Mouse (Mus musculus) frontal cortex, adult 2 months (tissue): ENCODE data around the gene Cx3cl1. TPM values are rescaled to one million over a fixed set of nuclear protein-coding genes. Genes with fewer than 3 reads are reported as not detected.
A peak's percentile ranks its signal among the peaks of the same experiment; 100 is the strongest.

ENCODE experiments used
- DNase-seq, 2 experiments: peaks; one replicate each; pipeline ENCODE4 v3.0.0; 2022; ENCODE audit warnings: low spot score in 1 of 2; ENCODE audit errors: extremely low spot score in 1 of 2
- polyA plus RNA-seq: library from polyadenylated mRNA; depleted of rRNA; stranded (reverse); fragments of >200 nt; gene quantifications from 2 replicates; pipeline ENCODE4 v1.2.3, GENCODE M21; 2012; rRNA removed

Gene Cx3cl1
- 470 and 510 TPM in 2 replicates for polyA plus RNA-seq

DNA sequence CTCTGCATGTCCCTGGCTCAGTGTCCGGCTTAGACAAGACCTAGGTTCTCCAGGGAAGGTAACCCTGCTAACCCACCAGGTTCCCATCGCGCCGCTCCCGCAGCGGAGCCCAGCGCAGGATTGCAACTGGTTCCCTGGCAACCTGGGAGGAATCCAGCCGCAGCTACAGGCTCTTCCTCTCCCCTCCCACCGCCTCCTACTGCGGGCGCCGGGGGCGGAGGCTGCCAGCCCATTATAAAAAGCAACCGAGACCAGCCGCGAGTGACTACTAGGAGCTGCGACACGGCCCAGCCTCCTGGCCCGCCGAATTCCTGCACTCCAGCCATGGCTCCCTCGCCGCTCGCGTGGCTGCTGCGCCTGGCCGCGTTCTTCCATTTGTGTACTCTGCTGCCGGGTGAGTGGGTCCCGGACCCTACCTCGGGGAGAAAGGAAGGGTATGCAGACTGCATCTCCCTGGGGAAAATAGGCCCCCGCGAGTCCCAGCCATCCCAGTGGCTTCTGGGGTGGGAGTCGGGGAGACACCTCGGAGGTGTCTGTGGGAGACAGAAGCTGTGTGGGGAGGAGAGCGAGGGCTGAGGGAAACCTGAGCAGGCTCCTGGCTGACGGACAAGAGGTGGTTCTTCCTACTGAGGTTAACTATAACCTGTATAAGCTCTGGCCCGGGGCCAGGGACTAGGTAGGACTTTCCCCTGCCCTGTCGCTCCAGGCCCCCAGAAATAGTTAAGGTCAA is at the start of gene Cx3cl1:
TSS of gene Cx3cl1 (plus strand) at position 69 of the 730 bp plus-strand sequence.
- peak; percentile 86 to 95 for DNase-seq

DNA sequence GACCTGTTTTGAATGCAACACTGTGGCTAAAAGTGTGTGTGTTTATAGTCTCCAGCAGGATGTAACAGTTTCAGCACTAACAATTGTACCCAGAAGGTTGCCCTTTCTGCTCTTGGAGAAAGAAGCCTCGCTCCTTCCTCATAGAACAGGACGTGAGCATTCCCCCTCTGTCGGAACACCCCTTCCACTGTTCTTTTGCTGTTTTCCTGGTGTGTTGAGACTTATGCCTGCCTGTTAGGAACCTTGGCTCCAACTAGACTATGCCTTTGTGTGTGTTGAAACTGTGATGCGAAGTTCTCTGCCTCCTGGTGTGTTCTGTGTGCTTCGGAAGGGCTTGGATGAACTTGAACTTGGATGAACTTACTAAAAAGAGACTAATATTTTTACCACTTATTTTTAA is 45.8 kb upstream of the Cx3cl1 start:
- DNase-seq, result no peak

DNA sequence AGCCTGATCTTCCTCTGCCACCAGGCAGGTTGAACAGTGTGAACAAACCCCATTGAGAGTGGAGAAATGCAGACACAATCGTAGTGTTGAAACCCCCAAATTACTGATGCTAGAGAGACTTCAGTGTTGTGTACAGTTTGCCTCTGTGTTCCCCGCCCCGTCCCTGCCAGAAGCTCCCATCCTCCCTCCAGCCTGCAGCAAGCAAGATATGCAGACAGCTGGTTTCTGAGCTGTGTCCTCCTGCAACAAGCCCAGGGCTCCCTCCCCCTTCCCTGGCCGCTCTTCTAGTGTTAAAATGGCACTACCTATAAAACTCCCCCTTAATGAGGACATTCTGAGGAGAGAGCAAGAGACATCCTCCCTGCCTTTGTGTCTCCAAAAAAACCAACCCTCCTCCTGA is 42.5 kb upstream of the Cx3cl1 start:
- no peak for DNase-seq

DNA sequence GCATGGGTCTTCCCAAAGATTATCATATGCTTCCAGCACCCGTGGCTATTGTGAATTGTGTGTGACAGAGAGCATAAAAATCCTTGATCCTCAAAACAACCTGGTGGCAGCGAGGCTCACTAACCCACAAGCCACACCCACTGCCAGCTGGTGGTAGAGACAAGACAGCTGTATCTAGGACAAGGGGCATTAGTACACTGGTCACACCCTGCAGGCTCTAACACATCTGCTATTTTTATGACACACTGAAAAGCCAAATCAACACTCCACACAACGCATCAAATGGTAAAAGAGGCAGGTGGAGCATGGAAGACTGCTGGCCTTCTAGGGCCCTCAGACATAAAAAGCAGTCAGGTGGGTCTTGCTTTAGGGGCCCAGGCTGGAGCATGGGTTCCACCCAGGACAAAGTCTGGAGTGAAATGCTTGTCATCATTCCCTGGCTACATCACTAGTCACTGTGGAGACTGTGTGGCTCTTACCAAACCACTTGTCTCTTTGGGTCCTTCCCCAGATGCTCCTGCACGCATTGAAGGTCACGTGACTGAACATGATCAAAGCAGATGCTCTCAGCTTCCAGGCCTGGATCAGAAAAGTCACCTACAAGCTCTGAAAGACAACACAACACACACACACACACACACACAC is 37.9 kb upstream of the Cx3cl1 start:
- no peak for DNase-seq

DNA sequence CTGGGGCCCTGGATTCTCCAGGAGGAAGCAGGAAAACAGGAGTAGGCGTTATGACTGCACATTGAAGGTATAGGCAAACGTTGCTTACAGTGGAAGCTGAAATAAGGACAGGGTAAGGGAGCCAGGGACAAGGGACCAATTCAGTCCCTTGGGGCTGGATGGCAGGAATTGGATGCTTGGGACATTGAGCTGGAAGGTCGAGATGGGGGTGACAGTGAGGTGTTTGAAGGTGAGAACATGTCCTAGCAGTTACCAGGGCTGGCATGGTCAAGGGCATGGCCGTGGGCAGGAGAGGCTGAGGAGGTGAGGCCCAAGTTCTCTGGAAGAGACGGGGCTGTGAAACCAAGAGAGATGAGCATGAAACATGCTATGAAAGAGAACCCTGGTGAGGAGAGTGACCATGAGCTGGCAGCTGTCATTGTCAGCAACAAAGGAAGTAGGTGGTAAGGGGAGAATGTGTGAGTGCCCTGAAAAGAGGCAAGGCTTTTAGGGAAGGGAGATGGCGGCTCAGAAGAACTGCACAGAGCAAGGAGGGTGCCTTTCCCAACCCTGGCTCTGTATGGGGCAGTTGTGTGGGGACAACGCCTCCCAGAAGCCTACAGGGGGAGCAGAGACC is 37.0 kb upstream of the Cx3cl1 start:
- DNase-seq, result no peak

DNA sequence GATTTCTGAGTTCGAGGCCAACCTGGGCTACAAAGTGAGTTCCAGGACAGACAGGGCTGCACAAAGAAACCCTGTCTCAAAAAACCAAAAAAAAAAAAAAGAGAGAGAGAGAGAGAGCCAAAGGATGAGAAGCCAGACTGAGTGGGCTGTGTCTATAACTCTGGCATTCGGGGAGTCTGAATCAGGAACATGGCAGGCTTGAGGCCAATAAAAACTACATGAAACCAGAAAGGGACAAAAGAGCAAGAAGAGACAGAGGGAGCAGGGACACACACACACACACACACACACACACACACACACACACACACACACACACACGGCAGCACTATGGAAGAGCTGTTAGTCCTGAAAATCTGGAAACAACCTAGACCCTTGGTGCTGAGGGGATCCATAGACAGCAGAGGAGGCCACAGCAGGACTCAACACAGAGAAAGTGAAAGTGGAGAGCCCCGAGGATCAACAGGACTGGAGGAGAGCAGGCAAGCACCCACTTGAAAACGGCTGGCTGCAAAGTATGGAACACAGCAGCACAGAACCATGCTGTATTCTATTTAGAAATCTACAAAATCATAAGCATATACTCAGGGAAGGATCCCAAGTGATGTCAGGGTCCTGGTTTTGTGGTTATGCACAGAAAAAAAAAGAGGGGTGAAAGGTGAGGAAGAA is 36.2 kb upstream of the Cx3cl1 start:
- DNase-seq, result no peak

DNA sequence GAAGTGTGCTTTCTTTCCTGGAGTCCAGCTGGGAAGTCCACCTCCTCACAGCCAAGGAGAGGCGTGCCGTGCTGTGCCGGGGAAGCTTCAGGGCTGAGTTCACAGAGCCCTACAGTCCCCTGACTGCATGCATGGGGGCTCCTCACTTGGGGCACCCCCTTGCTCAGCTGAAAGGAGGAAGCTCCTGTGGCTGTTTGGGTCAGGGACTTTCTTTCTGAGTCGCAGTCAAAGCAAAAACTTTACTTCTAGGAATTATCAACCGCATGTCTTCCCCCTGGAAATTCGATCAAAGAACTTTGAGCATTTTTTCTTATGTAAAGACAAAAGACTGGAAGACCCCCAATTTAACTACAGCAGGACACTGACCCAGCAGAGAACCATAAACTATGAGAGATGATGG is 32.0 kb upstream of the Cx3cl1 start:
- no peak for DNase-seq

DNA sequence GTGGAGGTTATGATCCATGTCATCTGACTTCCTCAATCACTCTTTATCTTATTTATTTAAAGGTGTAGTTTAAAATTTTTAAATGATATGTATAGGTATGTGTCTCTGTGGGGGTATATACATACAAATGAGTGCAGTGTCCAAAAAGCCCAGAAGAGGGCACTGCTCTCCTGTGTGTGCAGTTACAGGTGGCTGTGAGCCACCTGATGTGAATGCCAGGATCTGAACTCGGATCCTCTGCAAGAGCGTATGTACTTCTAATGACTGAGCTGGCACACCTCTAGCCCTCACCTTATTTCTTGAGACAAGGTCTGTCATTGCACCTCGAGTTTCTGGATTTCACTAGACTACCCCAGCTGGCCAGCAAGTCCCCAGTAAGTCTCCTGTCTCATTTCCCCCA is 31.2 kb upstream of the Cx3cl1 start:
- no peak for DNase-seq

DNA sequence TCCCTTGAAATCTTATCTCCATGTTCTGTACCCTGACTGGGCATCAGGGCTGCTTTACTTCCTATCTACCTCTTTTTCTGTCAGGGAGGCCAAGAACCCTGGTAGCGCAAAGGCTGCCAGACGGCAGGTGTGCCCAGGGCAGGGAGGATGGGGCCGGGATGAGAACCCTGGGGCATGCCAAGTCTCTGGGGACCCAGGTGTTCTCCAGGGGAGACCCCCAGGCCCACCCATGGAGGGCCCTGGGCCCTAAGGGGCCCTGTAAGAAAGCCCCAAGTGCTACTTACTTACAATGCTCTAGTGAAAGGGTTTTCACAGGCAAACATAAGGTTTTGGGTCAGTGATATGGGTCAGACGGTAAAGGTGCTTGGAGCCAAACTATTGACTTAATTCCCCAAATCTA is 30.1 kb upstream of the Cx3cl1 start:
- no peak for DNase-seq

DNA sequence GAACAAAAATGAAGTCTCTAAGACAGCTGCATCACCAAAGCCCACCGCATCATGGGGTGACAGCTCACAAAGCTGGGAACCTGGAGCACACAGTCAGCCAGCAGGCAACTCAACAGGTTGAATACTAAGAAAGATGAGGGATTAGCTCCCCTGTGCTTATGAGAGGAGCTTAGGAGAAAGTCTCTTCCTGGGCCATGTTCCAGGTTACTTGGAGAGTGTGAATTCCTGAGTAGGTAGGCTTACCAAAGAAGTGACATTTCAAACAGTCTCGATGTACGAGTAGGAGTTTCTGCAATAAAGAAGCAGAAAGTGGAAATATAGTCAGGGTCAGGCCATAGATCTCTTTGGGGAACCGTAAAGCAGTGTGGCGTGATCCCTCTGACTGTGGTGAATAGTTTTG is 27.3 kb upstream of the Cx3cl1 start:
- peak in 1 of 2 experiments; percentile 50 for DNase-seq

DNA sequence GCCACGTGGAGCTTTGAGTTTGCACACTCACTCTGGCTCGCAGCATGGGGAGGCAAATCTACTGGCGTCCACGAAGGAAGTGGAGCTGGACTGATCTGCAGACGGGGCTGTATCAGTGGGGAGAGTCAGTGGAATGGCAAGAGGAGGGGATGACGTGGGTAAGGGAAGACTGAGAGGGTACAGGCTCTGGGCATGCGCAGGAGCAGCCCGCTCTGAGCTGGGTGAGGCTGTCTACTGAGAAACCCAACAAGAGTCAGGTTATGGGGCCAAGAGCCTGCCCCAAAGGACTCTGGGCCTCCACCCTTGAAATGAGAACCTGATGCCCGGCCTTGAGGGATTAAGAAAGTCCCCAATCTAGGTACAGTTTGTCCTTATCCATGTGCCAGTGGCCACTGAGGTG is 26.8 kb upstream of the Cx3cl1 start:
- no peak for DNase-seq

DNA sequence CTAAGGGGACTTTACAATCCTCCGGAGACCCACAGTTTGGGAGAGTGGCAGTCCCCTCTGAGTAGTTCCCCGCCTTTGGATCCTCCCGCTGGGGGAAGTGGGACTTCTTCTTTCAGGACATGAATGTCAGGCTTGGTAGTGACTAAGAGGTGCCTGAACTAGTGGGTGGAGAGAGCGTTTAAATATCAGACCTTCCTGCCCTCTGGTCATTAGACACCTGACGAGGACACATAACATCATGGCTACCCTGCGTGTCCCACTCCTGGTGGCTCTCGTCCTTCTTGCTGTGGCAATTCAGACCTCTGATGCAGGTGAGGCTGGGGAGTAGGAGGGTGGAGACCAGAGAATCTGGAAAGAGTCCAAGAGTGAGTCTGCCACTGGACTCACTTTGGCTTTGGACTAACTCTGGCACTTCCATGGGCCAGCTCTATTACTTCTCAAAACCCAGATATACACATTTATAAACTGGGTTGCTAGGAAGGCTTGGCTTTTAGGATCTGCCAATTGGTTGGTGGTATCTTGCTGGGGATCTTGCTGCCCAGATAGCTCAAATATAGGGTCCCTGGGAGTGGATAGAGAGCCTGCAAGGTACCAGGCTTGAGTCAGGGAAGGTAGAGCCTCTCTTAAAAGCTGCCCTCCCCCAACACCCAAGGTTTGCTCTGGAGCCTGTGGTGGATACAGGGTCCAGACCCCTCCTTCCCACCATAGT is 26.2 kb upstream of the Cx3cl1 start, which contains the start of gene Ccl22:
TSS of gene Ccl22 (plus strand) at position 115 of the 709 bp plus-strand sequence.
- no peak for DNase-seq

DNA sequence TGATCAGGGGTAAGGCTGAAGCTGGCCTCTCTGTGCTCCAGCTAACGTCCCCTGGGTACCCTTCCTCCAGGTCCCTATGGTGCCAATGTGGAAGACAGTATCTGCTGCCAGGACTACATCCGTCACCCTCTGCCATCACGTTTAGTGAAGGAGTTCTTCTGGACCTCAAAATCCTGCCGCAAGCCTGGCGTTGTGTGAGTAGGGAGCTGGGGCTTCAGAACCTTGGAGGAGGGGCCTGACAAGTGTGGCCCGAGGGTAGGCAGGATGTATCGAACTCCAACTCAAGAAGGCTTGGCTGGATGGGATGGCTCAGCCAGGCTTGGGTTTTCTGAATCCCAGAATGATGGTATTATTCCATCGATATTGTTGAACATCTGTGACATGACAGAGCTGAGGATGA is 25.0 kb upstream of the Cx3cl1 start:
- no peak for DNase-seq

DNA sequence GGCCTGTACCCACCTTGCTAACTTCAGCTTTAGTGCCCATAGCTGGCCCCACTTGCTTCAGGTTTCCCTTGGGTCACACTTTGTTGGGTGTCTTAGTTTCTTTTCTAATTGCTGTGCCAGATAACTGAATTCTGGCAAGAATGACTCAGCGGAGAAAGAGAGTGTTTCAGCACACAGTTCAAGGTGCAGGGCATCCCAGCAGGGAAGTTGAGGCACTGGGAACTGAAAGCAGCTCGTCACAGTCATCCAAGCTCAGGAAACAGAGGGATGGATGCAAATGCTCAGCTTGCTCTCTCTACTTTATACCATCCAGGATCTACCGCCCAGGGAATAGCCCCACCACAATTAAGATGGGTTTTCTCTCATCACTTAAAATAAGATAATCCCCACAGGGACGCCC is 23.4 kb upstream of the Cx3cl1 start:
- DNase-seq, result no peak

DNA sequence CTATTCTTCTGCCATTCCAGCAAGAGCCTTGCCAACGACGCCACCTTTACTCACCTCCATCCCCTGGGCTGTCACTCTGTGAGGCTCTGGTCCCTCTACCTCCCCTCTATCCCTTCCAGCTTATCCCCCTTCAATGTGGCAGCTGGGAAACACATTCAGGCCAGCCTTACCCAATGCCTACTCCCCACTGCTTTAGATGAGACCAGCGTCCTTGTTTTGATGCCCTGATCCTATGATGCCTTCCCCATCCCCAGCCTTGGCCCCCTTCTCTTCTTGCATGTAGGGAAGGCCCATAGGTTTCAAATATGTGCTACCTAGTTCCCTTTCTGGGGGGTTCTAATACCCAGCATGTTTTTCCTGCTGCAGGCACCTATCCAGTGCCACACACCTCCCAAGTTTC is 21.9 kb upstream of the Cx3cl1 start:
- DNase-seq, result no peak

DNA sequence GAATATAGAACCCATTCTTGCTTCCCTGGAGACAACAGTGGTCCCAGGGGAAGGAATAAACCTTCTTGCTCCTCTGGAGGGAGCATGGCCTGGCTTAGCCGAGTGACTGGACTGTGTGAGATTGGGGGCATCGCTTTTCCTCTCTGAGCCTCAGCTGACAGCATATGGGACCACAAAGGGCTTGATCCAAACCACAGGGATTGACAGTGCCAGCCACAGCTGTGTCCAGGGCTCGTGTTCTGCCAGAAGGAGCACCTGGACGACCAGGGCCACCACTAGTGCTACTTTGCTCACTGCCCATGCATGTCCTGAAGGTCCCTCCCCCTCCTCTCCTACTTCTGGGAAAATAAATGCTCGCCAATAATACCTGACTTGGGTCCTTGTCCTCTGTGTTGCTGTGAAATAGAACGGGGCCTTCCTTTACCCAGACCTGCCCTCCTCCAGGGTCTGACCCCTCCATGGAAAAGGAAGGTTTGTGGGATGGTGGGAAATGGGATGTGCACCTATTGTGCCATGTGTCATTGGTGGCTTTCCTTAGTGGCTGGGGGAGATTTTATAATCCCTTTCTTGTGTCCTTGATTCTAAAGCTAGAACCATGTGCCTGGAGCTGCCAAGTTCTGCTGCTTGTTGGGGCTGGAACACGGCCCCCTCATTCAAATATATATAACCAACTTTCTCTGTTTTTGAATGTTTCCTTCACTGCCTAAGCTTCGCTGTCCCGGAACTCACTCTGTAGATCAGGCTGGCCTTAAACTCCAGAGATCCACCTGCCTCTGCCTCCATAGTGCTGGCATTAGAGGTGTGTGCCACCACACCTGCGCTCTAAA is 20.6 kb upstream of the Cx3cl1 start:
- DNase-seq, result no peak

DNA sequence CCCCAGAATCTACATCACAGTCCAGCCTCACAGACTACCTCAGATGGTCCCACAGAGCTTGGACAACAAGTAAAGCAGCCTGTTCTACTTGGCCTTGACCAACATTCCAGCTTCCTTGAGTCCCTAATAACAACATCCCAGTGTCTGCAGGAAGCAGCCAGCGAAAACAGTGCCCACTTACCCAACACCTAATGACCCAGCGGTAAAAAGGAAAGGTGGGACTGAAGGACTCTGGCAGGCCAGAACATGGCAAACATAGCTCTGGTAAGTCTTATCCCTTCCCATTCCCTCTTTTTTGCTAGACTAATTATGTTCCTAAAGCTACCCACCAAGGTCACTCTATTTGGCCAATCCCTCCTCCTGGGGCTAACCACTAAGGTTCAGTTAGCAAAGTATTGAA is 17.8 kb upstream of the Cx3cl1 start:
- no peak for DNase-seq

DNA sequence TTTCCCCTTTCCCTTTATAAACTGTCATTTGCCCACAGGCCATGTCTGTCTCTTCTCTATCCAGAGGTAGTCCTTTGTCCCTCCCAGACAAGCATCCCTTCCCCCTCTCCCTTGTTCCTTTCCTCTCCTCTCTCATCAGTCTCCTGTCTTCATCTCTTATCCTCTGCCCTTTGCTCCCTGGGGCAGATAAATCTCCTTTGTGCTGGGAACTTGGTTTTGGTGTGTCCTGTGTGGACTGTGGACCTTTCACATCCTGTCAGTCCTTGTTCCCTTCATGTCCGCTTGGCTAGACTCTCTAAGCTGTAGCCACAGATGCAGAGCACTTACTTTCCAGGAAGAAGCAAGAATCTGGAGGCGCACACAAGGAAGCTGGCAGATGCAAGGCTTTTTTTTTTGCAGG is 17.3 kb upstream of the Cx3cl1 start:
- DNase-seq, result no peak

DNA sequence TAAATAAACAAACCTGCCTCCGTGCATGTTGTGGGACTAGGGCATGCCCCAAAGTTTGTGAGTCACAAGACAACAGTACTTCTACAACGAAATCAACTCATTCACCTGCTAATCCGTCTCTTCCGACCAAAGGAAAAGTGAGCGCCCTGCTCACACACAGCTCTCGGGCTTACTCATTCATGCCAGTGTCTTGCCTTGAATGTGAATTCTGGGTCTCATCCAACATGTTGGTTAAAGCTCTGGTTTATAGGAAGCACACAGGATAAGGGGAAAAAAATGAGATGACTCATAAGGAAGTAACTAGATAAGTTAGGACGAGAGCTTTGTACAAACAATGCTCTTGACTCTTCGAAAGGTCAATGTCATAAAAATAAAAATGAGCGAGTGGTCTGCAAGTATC is 4.8 kb upstream of the Cx3cl1 start:
- no peak for DNase-seq

DNA sequence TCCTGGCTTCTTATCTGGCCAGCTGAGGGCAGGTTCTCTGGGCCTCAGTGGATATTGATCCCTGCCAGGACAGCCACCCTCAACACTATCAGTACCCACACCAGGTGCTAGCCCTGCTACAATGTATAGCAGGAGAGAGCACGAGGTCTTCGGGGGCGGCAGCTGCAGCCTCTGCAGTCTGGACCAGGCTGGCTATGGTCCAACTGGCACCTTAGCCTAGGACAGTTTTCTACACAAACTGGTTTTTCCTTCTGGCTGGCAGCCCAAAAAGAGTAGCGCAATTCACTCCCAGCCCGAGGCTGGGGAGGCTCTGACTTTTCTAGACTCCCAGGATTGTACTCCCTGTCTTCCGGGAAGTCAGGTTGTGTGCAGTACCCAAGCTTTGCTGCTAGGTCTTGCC is 864 bp upstream of the Cx3cl1 start:
- DNase-seq, result no peak
